Mouse (Mus musculus) neural tube, embryonic 11.5 days (tissue): ENCODE results near the gene Umod. TPM values are rescaled to one million over a fixed set of nuclear protein-coding genes. Genes with fewer than 3 reads are reported as not detected.

Experiments used
- ATAC-seq: fragments of 200-750 bp; cut with Nextera tagmentation; 2 replicates; pipeline ENCODE4 v1.8.0; 2017; ENCODE audit warnings: moderate number of reproducible peaks, mild to moderate bottlenecking, moderate TSS enrichment, moderate library complexity; ENCODE audit not compliant: insufficient read depth, low FRiP score, low TSS enrichment
- DNase-seq: peaks from one replicate; pipeline ENCODE4 v3.0.0-alpha.2; 2015; ENCODE audit warnings: low spot score
- H3K27ac ChIP-seq: fragments of 300-500 bp; sonication (generic); 2 replicates; pipeline ENCODE4 v1.5.1; 2014; ENCODE audit warnings: low read depth, mild to moderate bottlenecking, low read length
- H3K27me3 ChIP-seq: fragments of 300-500 bp; sonication (generic); 2 replicates; pipeline ENCODE4 v1.6.1; 2014; ENCODE audit warnings: mild to moderate bottlenecking, low read length, mixed read lengths; ENCODE audit not compliant: control insufficient read depth, insufficient read depth
- H3K36me3 ChIP-seq: fragments of 300-500 bp; sonication (generic); 2 replicates; pipeline ENCODE4 v1.6.1; 2014; ENCODE audit warnings: mild to moderate bottlenecking, low read length, moderate library complexity, mixed read lengths; ENCODE audit not compliant: control insufficient read depth, insufficient read depth
- H3K4me1 ChIP-seq: fragments of 300-500 bp; sonication (generic); 2 replicates; pipeline ENCODE4 v1.6.1; 2014; ENCODE audit warnings: low read length, mixed read lengths; ENCODE audit not compliant: control insufficient read depth, insufficient read depth
- H3K4me2 ChIP-seq: fragments of 300-500 bp; sonication (generic); 2 replicates; pipeline ENCODE4 v1.6.1; 2014; ENCODE audit warnings: low read depth, mild to moderate bottlenecking, moderate library complexity
- H3K4me3 ChIP-seq: fragments of 300-500 bp; sonication (generic); 2 replicates; pipeline ENCODE4 v1.5.1; 2014; ENCODE audit warnings: low read depth, low read length
- H3K9ac ChIP-seq: fragments of 300-500 bp; sonication (generic); 2 replicates; pipeline ENCODE4 v1.6.1; 2014; ENCODE audit warnings: mild to moderate bottlenecking, low read length
- H3K9me3 ChIP-seq: fragments of 300-500 bp; sonication (generic); 2 replicates; pipeline ENCODE4 v1.6.1; 2016; ENCODE audit warnings: low read length; ENCODE audit not compliant: control insufficient read depth
- WGBS: fragments of 180-500 bp; shearing (Covaris S2); extraction: QIAGEN DNeasy Blood & Tissue Kit; methylation state at CpG from one replicate; pipeline ENCODE4 v1.1.7; 2014; 5-methylcytosine and 5-hydroxymethylcytosine counted together
- polyA plus RNA-seq: library from polyadenylated mRNA; unstranded; fragments of >200 nt; fragmentation: Nextera tagmentation; extraction: Ambion mirVana; gene quantifications from 2 replicates; pipeline ENCODE4 v1.2.1, GENCODE M21; 2014

The Umod gene
- polyA plus RNA-seq, 1 experiment from 2014 or later = not detected

DNA sequence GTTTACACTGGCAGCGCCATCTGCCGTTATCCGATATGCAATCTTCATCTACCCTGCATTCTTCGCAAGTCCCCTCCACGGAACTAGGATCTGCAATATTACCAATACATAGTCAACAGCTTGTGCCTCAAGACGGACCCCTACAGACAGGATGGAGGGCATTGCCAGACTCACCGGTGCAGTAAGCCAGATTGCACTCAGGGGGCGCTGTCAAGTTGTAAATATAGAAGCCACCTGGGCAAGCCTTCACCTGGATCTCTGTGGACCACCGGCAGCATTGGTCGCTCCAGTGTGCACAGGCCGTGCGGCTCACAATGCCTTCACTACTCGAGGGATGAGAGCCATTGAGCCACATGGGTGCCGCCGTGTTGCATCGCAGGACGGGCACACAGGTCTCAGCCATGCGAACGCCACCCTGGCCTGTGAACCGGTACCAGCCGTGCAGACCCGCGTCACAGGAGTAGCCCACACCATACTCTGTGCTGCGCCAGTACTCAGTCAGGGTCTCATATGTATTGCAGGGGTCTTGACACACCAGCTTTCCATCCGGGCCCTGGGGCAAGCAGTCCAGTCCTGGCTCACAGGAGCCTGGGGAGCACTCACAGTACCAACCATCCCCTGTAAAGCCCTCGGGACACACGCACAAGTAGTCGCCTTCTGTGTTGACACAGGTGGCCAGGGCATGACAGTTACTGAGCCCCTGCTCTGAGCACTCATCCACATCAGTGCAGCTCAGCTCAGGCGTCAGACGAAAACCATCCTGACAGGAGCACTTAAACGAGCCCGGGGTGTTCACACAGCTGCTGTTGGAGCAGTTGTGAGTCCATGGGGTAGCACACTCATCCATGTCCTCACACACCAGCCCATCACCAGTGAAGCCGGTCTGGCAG is 2.3 kb downstream of the Umod start:
- 74% methylated on average over 33 of the region's 33 CpGs for WGBS
- Histone ChIP-seq H3K27ac (no peak overlapping the region), H3K36me3 (no peaks in the 10 kb centered on the region), H3K27me3 (no peaks in the 10 kb centered on the region), H3K4me2 (no peak overlapping the region), H3K4me1 (no peaks in the 10 kb centered on the region), H3K9ac (no peak overlapping the region), H3K9me3 (no peaks in the 10 kb centered on the region), H3K4me3 (no peak overlapping the region)
- ATAC-seq = no peak
- DNase-seq = no peak

- no peak for ATAC-seq
- H3K27ac ChIP-seq = no peak within 1 kb of the TSS
- no peaks in the 10 kb centered on the region for H3K9me3 ChIP-seq
- 89% methylated on average over 6 of the region's 6 CpGs for WGBS
- no peaks in the 10 kb centered on the region for H3K4me1 ChIP-seq
- no peaks in the 10 kb centered on the region for H3K36me3 ChIP-seq
- H3K4me3 ChIP-seq = no peak within 1 kb of the TSS
- no peak within 1 kb of the TSS for H3K4me2 ChIP-seq
- H3K9ac ChIP-seq = no peak within 1 kb of the TSS
- DNase-seq = no peak
- H3K27me3 ChIP-seq = no peaks in the 10 kb centered on the region
These were observed 19.9 kb downstream of the Umod start, which contains the start of gene Gp2 for GRCm38 (mm10) chr7:119459185-119459584. Gene Gp2, minus strand, starts transcription at chr7:119459285.

- Histone ChIP-seq H3K9me3 (no peaks in the 10 kb centered on the region), H3K9ac (no peak overlapping the region), H3K4me1 (no peaks in the 10 kb centered on the region), H3K27ac (no peak overlapping the region), H3K27me3 (no peaks in the 10 kb centered on the region), H3K4me2 (no peak overlapping the region), H3K4me3 (no peak overlapping the region), H3K36me3 (no peaks in the 10 kb centered on the region)
- ATAC-seq (no peak), DNase-seq (no peak)
- 78% methylated on average over 7 of the region's 7 CpGs for WGBS
These were observed 24.9 kb downstream of the Umod start for GRCm38 (mm10) chr7:119454192-119454591.

- H3K9me3 ChIP-seq = no peaks in the 10 kb centered on the region
- DNase-seq = no peak
- H3K27me3 ChIP-seq = no peaks in the 10 kb centered on the region
- no peak overlapping the region for H3K27ac ChIP-seq
- 74% methylated on average over 4 of the region's 4 CpGs for WGBS
- no peaks in the 10 kb centered on the region for H3K4me1 ChIP-seq
- no peak overlapping the region for H3K4me2 ChIP-seq
- H3K9ac ChIP-seq = no peak overlapping the region
- no peaks in the 10 kb centered on the region for H3K36me3 ChIP-seq
- no peak overlapping the region for H3K4me3 ChIP-seq
- no peak for ATAC-seq
These were observed 35.2 kb downstream of the Umod start for GRCm38 (mm10) chr7:119443849-119444248.

DNA sequence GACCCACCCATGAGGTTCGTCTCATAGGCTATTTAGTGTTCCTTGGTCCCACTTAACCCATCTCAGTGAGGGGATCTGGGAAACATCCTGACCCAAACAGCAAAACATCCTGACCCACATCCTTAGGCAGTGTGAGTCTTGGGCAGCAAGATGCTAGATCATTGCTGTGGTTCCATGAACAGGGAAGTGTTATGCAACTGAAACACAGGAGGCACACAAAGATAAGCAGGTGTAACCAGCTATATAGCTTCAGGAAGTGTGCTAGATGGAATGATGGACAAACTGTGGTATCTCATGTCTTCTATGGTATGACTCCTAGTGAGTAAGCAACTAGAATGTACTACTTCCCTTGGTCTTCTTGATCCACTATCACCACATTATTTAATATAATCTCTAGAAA is 37.1 kb downstream of the Umod start:
- Histone ChIP-seq H3K9ac (no peak overlapping the region), H3K4me2 (no peak overlapping the region), H3K27ac (no peak overlapping the region), H3K4me1 (no peaks in the 10 kb centered on the region), H3K27me3 (no peaks in the 10 kb centered on the region), H3K9me3 (no peaks in the 10 kb centered on the region), H3K36me3 (no peaks in the 10 kb centered on the region), H3K4me3 (no peak overlapping the region)
- 71% methylated on average over 1 of the region's 1 CpGs for WGBS
- ATAC-seq (no peak), DNase-seq (no peak)

- Histone ChIP-seq H3K27ac (no peak overlapping the region), H3K9ac (no peak overlapping the region), H3K4me3 (no peak overlapping the region), H3K9me3 (no peaks in the 10 kb centered on the region), H3K27me3 (no peaks in the 10 kb centered on the region), H3K4me2 (no peak overlapping the region), H3K36me3 (no peaks in the 10 kb centered on the region), H3K4me1 (no peaks in the 10 kb centered on the region)
- DNase-seq (peak; percentile 70), ATAC-seq (peak; percentile 69)
- 23% methylated on average over 6 of the region's 6 CpGs for WGBS
These were observed 51.9 kb downstream of the Umod start for GRCm38 (mm10) chr7:119427180-119427616.

DNA sequence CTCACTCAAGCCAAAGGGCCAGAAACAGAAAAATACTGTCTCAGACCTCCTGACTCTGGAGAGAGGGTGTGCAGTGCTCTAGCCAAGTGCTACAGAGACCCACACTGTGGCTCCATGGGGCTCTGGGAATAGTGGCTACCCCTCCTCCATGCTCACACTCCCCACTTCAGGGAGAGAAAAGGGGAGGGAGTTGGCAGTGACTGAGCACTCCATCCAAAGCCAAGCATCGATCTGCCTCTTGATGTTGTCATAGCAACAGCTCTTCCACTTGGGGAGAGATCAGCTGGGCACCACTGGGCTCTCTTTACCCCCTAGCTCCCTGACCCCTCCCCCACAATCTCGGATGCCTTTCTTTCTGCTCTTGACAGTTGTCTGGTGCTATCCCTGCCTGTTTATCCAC is 58.4 kb downstream of the Umod start:
- H3K27me3 ChIP-seq = no peaks in the 10 kb centered on the region
- no peak overlapping the region for H3K4me3 ChIP-seq
- H3K27ac ChIP-seq = no peak overlapping the region
- DNase-seq (peak; percentile 32), ATAC-seq (0 out of 2 replicates have a peak, but pooled peaks have one; percentile 9)
- H3K9me3 ChIP-seq = no peaks in the 10 kb centered on the region
- no peaks in the 10 kb centered on the region for H3K4me1 ChIP-seq
- no peak overlapping the region for H3K9ac ChIP-seq
- H3K36me3 ChIP-seq = no peaks in the 10 kb centered on the region
- 5% methylated on average over 2 of the region's 2 CpGs for WGBS
- no peak overlapping the region for H3K4me2 ChIP-seq

DNA sequence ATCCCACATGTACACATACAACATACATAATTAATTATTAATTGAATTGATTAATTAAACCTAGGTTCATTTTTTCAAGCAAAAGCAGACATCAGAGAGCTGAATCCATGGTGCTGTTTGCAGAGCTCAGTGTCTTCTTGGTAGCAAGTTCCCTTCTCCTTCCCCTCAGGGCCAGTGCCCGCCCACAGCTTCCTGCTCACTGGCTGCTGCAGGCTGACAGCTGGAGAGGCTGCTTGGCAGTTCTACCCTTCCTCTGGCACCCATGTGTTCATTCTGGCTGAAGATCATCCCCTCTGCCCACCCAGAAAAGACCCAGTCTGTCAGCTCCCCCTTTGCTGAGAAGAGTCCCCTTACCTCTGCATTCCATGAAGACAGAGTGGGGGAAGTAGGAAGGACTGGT is 60.6 kb downstream of the Umod start:
- no peak overlapping the region for H3K27ac ChIP-seq
- no peak overlapping the region for H3K4me3 ChIP-seq
- WGBS = 75% methylated on average over 1 of the region's 1 CpGs
- H3K36me3 ChIP-seq = no peaks in the 10 kb centered on the region
- H3K4me2 ChIP-seq = no peak overlapping the region
- no peak overlapping the region for H3K9ac ChIP-seq
- DNase-seq = no peak
- ATAC-seq = no peak
- no peaks in the 10 kb centered on the region for H3K27me3 ChIP-seq
- no peaks in the 10 kb centered on the region for H3K4me1 ChIP-seq
- H3K9me3 ChIP-seq = no peaks in the 10 kb centered on the region
